Mouse (Mus musculus): ENCODE measurements around the gene Id3. TPM values are rescaled to one million over a fixed set of nuclear protein-coding genes. Genes with fewer than 3 reads are reported as not detected.

The Id3 gene
- polyA plus RNA-seq, 1 experiment from 2014 or later = 441 TPM

DNA sequence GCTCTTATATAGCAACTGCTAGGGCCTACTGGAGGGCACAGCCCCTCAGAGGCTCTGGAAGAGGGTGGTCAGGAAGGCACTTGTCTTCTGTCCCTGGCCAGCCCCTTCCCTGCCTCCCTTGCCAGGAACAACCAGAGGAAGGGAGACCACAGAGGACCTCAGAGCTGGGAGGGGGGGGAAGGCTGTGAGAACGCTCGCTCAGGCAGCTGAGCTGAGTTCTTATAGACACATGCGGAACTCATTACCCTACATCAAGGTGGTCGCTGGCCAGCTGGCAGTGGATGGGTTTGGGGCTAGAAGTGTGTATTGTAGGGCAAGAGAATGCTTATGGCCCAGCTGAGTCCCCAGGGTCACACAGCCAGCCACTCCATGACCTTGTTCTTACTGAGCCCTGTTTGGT lies 7.3 kb downstream of the Id3 start:
- 0 out of 2 replicates have a peak, but pooled peaks have one; percentile 5 for ATAC-seq (ENCODE audit: insufficient number of reproducible peaks, low FRiP score, low TSS enrichment, low read depth)
- Histone ChIP-seq H3K4me2 (replicated peaks) (0 out of 2 replicates have a peak overlapping the region, but pooled peaks have one; percentile 1), H3K4me1 (peaks cover 60% of the 10 kb centered on the region), H3K27me3 (no peaks in the 10 kb centered on the region), H3K9ac (no peak overlapping the region), H3K27ac (replicated peaks) (peak overlapping the region; percentile 65), H3K36me3 (no peaks in the 10 kb centered on the region), H3K9me3 (replicated peaks) (no peaks in the 10 kb centered on the region), H3K4me3 (replicated peaks) (no peak overlapping the region)
- 33% methylated on average over 4 of the region's 4 CpGs for WGBS

DNA sequence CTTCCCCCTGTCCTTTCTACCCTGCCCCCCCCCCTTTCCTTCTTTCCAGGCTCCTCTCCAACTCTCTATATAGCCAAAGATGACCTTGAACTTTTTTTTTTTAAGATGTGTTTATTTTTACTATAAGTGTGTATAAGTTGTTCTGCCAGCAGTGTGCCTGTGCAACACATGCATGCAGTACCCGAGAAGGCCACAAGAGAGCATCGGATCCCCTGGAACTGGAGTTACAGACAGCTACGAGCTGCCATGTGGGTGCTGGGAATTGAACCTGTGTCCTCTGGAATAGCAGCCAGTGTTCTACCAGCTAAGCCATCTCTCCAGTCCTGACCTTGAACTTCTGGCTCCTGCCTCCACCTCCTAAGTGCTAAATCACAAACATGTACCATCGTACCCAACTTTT lies 9.5 kb downstream of the Id3 start:
- no peak overlapping the region for H3K4me2 ChIP-seq (replicated peaks)
- H3K4me3 ChIP-seq (replicated peaks) = no peak overlapping the region
- no peak for ATAC-seq (ENCODE audit: insufficient number of reproducible peaks, low FRiP score, low TSS enrichment, low read depth)
- H3K9ac ChIP-seq = no peak overlapping the region
- no peaks in the 10 kb centered on the region for H3K36me3 ChIP-seq
- 0 out of 2 replicates have a peak overlapping the region, but pooled peaks have one; percentile 23 for H3K27ac ChIP-seq (replicated peaks)
- 85% methylated on average over 4 of the region's 4 CpGs for WGBS
- no peaks in the 10 kb centered on the region for H3K27me3 ChIP-seq
- H3K9me3 ChIP-seq (replicated peaks) = no peaks in the 10 kb centered on the region
- peaks cover 40% of the 10 kb centered on the region for H3K4me1 ChIP-seq

DNA sequence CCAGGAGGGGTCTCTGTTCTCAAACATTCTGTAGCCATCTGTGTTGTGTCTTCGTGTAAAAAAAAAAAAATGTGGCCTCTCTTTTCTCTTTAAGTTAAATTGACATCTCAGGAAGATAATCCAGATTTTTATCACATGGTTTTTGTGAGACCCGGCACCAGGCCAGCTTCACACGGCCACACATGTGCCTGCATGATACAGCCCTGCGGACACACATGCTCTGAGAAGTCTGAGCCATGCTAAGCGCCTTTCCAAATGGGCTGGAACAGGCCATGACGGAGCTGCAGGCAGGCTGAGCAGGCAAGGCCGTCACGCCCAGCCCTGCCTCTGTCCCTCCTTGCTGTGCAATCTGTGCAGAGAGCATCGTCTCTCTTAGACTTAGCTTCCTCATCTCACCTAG lies 11.2 kb downstream of the Id3 start:
- 0 out of 2 replicates have a peak, but pooled peaks have one; percentile 39 for ATAC-seq (ENCODE audit: insufficient number of reproducible peaks, low FRiP score, low TSS enrichment, low read depth)
- WGBS = 31% methylated on average over 9 of the region's 9 CpGs
- peaks cover 28% of the 10 kb centered on the region for H3K4me1 ChIP-seq
- no peak overlapping the region for H3K9ac ChIP-seq
- no peak overlapping the region for H3K4me2 ChIP-seq (replicated peaks)
- H3K9me3 ChIP-seq (replicated peaks) = no peaks in the 10 kb centered on the region
- no peak overlapping the region for H3K4me3 ChIP-seq (replicated peaks)
- H3K36me3 ChIP-seq = no peaks in the 10 kb centered on the region
- 0 out of 2 replicates have a peak overlapping the region, but pooled peaks have one; percentile 31 for H3K27ac ChIP-seq (replicated peaks)
- H3K27me3 ChIP-seq = no peaks in the 10 kb centered on the region

DNA sequence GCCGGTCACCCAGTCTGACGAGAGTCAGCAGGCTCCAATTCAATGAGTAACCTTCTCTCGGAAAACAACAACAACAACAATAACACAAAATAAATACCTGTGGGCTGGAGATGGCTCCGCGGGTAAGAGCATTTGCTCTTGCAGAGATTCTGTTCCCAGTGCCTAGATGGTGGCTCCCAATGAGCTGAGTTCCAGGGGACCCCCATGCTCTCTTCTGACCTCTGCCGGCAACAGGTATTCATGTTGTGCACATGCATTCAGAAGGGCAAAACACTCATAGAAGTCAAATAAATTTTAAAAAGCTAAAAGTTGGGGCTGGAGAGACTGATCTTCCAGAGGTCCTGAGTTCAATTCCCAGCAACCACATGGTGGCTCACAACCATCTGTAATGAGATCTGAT lies 15.2 kb downstream of the Id3 start:
- H3K36me3 ChIP-seq = no peaks in the 10 kb centered on the region
- H3K27me3 ChIP-seq = no peaks in the 10 kb centered on the region
- 80% methylated on average over 6 of the region's 6 CpGs for WGBS
- H3K4me2 ChIP-seq (replicated peaks) = no peak overlapping the region
- H3K9ac ChIP-seq = no peak overlapping the region
- H3K4me3 ChIP-seq (replicated peaks) = no peak overlapping the region
- H3K27ac ChIP-seq (replicated peaks) = no peak overlapping the region
- H3K4me1 ChIP-seq = peaks cover 20% of the 10 kb centered on the region
- no peak for ATAC-seq (ENCODE audit: insufficient number of reproducible peaks, low FRiP score, low TSS enrichment, low read depth)
- H3K9me3 ChIP-seq (replicated peaks) = no peaks in the 10 kb centered on the region

DNA sequence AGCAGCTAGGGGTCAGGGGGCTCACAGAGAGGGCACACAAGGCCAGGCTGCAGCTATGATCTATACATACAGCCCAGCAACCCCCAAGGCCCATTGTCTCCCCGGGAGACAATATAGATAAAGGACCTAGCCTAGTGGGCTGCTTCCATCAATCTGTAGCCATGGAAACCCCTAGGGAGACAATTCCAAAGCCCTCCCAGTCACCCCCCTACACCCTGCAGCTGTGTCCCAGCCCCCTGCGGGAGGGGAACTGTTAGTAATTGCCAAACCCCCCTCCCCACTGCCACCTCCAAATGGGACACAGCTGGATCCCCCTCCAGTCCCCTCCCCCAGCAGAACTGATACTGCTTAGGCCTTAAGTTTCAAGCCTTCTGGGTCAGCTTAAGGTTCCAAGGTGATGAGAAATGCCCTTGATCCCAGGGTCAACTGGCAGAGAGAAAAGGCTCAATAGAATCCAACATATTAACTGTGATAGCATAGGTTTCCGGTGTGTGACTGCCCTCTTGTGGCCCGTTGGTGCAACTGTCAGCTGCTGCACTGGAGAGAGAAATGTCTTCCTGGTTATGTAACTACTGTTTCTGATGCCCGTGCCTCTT lies 16.6 kb downstream of the Id3 start:
- Histone ChIP-seq H3K27ac (replicated peaks) (no peak overlapping the region), H3K4me1 (peaks cover 18% of the 10 kb centered on the region), H3K9ac (no peak overlapping the region), H3K4me3 (replicated peaks) (no peak overlapping the region), H3K4me2 (replicated peaks) (no peak overlapping the region), H3K9me3 (replicated peaks) (no peaks in the 10 kb centered on the region), H3K36me3 (no peaks in the 10 kb centered on the region), H3K27me3 (no peaks in the 10 kb centered on the region)
- peak; percentile 20; the same call in 1 of the 2 replicates for ATAC-seq (ENCODE audit: insufficient number of reproducible peaks, low FRiP score, low TSS enrichment, low read depth)
- WGBS = 3% methylated on average over 5 of the region's 5 CpGs

DNA sequence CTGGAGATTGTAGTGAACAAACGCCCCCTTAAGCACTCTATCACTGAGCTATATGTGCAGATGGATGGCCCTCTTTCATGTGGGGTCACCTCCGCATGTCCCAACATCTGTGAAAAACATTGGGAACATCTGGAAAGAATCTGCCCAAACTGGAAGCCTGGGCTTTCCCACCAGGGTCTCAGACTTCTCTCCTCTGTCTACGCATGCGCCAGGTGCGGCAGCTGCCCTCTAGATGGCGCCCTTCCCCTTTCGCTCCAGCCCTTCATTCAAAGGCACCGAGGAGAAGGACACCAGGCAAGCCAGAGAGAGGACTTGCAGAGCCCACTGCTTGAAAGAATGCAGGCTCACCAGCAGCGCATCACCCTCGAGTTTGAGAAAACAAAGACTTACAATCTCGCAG lies 20.2 kb downstream of the Id3 start:
- WGBS = under 1% methylated on average over 11 of the region's 11 CpGs
- Histone ChIP-seq H3K4me2 (replicated peaks) (0 out of 2 replicates have a peak overlapping the region, but pooled peaks have one; percentile 25), H3K9ac (no peak overlapping the region), H3K4me3 (replicated peaks) (no peak overlapping the region), H3K36me3 (no peaks in the 10 kb centered on the region), H3K27ac (replicated peaks) (0 out of 2 replicates have a peak overlapping the region, but pooled peaks have one; percentile 35), H3K27me3 (no peaks in the 10 kb centered on the region), H3K4me1 (peaks cover 18% of the 10 kb centered on the region), H3K9me3 (replicated peaks) (no peaks in the 10 kb centered on the region)
- ATAC-seq (ENCODE audit: insufficient number of reproducible peaks, low FRiP score, low TSS enrichment, low read depth) = peak; percentile 68; the same call in 1 of the 2 replicates

DNA sequence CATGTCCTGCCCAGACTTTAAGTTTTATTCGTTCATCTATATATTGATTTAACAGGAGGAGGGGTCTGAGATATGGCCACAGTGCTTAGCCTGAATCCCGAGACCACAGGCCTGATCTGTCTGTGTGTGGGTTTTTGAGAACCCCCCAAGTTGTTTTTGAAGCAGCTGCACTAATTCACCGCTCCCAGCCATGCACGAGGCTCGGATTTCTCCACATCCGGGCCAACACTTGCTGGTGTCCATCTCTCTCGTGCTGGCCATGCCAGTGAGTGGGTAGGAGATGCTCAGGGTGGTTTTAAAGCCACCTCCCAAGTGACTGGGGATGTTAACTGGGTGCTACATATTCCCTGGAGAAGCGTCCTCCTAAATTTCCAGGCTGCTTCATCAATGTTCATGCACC lies 21.7 kb downstream of the Id3 start:
- Histone ChIP-seq H3K4me1 (peaks cover 12% of the 10 kb centered on the region), H3K27ac (replicated peaks) (no peak overlapping the region), H3K4me3 (replicated peaks) (no peak overlapping the region), H3K27me3 (no peaks in the 10 kb centered on the region), H3K4me2 (replicated peaks) (no peak overlapping the region), H3K36me3 (no peaks in the 10 kb centered on the region), H3K9ac (no peak overlapping the region; the same call in 1 of the 2 replicates), H3K9me3 (replicated peaks) (no peaks in the 10 kb centered on the region)
- WGBS = 57% methylated on average over 8 of the region's 8 CpGs
- ATAC-seq (ENCODE audit: insufficient number of reproducible peaks, low FRiP score, low TSS enrichment, low read depth) = no peak

DNA sequence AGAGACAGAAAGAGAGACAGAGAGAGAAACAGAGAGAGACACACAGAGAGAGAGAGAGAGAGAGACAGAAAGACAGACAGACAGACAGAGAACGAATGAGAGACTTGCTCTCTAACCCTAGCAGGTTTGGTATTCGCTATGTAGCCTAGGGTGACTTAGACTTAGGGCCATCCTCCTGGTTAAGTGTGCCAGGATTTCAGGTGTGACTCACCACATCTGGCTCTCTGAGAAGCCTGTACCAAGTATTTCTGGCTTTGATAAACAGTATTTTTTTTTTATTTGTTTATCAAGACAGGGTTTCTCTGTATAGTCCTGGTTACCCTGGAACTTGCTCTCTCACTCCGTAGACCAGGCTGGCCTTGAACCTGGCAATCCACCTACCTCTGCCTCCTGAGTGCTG lies 24.4 kb downstream of the Id3 start:
- ATAC-seq (ENCODE audit: insufficient number of reproducible peaks, low FRiP score, low TSS enrichment, low read depth) = no peak
- WGBS = 72% methylated on average over 3 of the region's 3 CpGs
- H3K4me1 ChIP-seq = peaks cover 12% of the 10 kb centered on the region
- H3K27ac ChIP-seq (replicated peaks) = no peak overlapping the region
- no peaks in the 10 kb centered on the region for H3K36me3 ChIP-seq
- no peaks in the 10 kb centered on the region for H3K27me3 ChIP-seq
- H3K4me3 ChIP-seq (replicated peaks) = no peak overlapping the region
- no peak overlapping the region for H3K4me2 ChIP-seq (replicated peaks)
- no peaks in the 10 kb centered on the region for H3K9me3 ChIP-seq (replicated peaks)
- no peak overlapping the region for H3K9ac ChIP-seq

DNA sequence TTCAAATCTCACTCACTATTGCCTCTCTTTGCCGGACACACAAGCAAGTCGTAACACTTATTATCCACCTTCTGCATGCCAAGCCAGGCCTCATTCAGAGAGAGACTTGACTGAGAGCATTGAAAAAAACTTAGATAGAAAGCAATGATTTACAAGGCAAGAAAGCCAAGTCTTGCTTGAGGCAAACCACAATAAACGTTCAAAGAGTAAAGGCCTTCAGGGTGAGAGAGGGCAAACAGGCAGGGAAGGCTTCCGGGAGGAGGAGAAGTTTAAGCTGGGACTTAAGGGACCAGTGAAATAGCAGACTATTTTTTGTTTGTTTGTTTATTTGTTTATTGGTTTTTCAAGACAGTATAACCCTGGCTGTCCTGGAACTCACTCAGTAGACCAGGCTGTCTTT lies 27.1 kb downstream of the Id3 start:
- H3K4me2 ChIP-seq (replicated peaks) = no peak overlapping the region
- no peaks in the 10 kb centered on the region for H3K27me3 ChIP-seq
- no peaks in the 10 kb centered on the region for H3K36me3 ChIP-seq
- no peak overlapping the region for H3K4me3 ChIP-seq (replicated peaks)
- WGBS = 64% methylated on average over 4 of the region's 4 CpGs
- peaks cover 33% of the 10 kb centered on the region for H3K4me1 ChIP-seq
- ATAC-seq (ENCODE audit: insufficient number of reproducible peaks, low FRiP score, low TSS enrichment, low read depth) = no peak
- no peaks in the 10 kb centered on the region for H3K9me3 ChIP-seq (replicated peaks)
- H3K27ac ChIP-seq (replicated peaks) = peak overlapping the region; percentile 18; the same call in 1 of the 2 replicates
- no peak overlapping the region for H3K9ac ChIP-seq

DNA sequence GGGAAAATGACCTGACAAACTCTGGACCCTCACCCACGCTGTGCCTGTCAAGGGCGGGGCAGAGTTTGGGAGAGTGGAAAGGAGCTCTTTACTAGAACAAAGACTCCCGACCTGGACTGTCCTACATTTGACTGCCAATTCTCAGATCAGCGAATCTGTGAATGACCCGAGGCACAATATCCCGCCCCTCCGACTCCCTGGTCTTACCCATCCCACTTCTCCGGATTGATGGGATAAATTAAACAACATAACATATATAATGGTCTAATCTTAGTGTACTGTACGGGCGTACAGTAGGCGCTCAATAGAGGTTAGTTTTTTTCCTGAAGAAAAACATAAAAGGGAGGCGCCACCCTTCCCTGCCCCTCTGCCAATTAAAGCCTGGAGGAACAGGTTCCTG lies 28.2 kb downstream of the Id3 start:
- Histone ChIP-seq H3K9me3 (replicated peaks) (no peaks in the 10 kb centered on the region), H3K27ac (replicated peaks) (peak overlapping the region; percentile 22; the same call in 1 of the 2 replicates), H3K36me3 (no peaks in the 10 kb centered on the region), H3K9ac (0 out of 2 replicates have a peak overlapping the region, but pooled peaks have one; percentile 37), H3K4me1 (peaks cover 42% of the 10 kb centered on the region), H3K4me2 (replicated peaks) (peak overlapping the region; percentile 98), H3K27me3 (no peaks in the 10 kb centered on the region), H3K4me3 (replicated peaks) (peak overlapping the region; percentile 67)
- no peak for ATAC-seq (ENCODE audit: insufficient number of reproducible peaks, low FRiP score, low TSS enrichment, low read depth)
- WGBS = 15% methylated on average over 12 of the region's 12 CpGs

DNA sequence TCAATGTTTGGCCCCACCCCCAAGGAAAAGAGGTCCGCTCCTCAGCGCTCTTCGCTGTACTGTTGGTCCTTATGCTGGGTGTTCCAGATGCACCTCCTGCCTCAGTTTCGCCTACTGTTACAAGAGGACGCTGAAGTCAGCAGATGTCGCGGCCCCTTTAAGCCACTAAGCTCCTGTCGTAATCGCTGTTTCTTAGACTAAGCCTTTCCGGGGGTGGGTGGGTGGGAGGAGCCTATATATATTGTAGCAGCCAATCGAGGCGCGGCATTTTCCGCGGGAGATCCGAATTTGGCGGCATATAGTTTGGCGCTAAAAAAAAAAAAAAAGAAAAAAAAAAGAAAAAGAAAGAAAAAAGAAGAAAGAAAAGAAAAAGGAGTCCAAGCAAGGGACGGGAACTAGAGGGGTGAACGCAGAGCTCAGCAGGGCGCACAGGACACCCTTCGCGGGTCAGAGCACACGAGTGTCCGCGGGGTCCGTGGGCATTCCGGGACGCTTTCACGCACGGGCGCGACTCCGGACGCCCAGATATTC lies 28.8 kb downstream of the Id3 start, which contains the start of gene E2f2:
Gene E2f2, plus strand, starts transcription at position 384 of the 531 bp plus-strand sequence.
- Histone ChIP-seq H3K27ac (replicated peaks) (peak within 1 kb of the TSS; percentile 68), H3K9me3 (replicated peaks) (no peaks in the 10 kb centered on the region), H3K4me1 (peaks cover 48% of the 10 kb centered on the region), H3K27me3 (no peaks in the 10 kb centered on the region), H3K9ac (peak within 1 kb of the TSS; percentile 48), H3K4me2 (replicated peaks) (peak within 1 kb of the TSS; percentile 98), H3K4me3 (replicated peaks) (peak within 1 kb of the TSS; percentile 67), H3K36me3 (no peaks in the 10 kb centered on the region)
- ATAC-seq (ENCODE audit: insufficient number of reproducible peaks, low FRiP score, low TSS enrichment, low read depth) = peak; percentile 37; the same call in 1 of the 2 replicates
- WGBS = under 1% methylated on average over 35 of the region's 35 CpGs

All from embryonic facial prominence, embryonic 15.5 days (tissue).